Mouse (Mus musculus): Measurements from ENCODE around the gene Nf1.

The Nf1 gene

DNA sequence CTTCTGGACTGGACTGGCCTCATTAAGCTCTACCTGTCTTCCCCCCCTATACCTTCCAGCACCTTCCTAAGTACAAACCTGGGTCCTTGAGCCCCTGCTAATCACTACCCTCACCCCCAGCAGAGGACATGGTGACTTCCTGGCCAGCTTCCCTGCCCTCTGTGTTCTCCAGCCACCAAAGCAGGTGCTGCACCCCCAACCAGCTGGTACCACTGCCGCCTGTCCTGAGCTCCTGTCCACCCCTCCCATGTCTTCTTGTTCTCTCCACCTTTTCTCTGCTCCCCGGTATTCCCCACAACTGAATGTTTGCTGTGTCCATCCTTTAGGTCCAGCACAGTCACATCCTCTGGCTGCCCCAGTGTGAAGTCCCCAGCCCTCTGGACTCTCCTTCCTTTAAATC is 271.0 kb downstream of the Nf1 start:
- DNase-seq: no peak

DNA sequence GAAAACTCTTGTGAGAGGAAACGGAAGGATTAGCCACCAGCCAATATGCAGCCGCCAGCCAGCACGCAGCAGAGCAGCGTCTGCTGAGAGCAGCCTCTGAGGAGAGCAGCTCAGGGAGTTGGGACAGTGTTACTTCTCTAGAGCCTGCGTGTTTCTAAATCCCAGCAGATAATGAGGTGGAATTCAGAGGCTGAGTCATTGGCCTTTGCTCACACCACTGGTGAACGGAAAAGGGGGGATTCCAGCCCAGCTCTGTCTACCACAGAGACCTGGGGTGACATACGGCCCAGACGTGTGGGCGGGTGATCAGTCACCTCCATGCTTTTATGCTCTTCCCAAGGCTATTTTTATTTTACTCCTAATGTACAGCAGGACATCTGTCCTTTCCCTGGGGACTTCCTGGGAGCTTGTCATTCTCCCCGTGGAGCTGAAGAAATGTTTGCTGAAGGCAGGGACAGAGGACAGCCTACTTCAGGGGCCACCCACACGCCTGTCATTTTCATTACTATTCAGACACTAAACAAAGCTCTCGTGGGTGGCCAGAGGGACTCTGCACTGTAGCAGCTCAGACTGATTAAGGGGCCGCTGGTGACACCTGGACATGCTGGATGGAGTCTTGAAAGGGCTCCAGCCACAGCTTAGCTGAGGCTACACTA is 271.6 kb downstream of the Nf1 start:
- peak; percentile 93 for DNase-seq

DNA sequence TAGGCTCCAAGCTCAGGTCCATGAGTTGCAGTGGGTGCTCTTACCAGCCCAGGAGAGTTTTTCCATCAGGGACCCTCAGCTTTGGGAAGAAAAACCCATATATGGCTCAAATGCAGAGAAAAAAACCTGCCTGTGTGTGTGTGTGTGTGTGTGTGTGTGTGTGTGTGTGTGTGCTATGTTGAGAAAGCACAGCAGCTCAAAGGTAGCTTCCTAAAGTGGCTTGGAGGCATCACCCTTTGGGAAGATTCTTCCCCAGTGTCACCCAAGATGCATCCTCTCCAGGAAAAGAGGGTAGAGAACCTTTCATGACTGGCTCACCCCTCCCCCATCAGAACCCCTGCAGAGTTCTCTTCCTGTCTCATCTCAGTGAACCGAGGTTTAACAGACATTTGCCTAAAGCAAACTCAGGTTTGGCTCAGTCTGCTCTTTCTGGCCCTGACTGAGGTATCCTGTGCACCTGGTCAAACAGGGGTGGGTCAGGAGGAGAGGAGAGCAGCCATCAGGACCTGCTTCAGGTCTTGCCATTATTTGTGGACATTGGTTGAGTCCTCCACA is 272.6 kb downstream of the Nf1 start:
- DNase-seq: peak; percentile 39

DNA sequence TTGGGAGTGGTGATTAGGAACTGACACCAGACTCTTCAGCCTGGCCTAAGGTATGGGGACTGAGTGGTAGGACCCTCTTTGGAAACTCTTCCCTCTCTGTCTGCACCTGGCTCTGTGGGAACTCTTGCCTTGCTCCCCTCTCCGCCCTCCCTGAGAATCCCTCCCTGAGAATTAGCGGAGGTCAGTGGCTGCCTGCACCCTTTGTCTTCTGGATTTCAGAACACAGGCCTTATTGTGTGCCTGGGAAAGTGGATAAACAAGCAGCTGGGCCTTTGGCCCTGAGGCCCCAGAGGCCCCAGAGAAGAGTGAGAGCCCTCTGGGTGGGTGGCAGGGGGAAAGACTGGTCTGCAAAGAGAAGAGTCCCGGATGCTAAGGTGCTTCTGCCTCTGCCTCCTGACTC is 273.6 kb downstream of the Nf1 start:
- peak; percentile 95 for DNase-seq

DNA sequence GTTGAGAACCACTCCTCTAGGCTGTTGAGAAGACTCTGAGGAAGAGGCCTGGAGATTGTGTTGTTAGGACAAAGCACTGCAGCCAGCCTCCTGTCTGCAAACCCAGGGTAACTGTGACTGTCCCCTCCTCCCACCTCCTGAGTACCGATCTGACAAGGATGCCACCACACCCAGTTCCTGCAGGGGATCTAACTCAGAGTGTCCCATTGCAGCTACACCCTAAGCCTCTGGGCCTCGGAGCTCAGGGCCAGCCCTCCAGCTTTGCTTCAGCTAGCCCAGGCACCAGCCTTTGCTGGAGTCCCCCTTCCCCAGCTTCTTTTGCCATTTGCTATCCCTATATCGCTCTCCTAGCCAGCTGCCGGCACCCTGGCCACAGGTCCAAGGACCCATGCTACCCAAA is 274.2 kb downstream of the Nf1 start:
- peak; percentile 48 for DNase-seq

DNA sequence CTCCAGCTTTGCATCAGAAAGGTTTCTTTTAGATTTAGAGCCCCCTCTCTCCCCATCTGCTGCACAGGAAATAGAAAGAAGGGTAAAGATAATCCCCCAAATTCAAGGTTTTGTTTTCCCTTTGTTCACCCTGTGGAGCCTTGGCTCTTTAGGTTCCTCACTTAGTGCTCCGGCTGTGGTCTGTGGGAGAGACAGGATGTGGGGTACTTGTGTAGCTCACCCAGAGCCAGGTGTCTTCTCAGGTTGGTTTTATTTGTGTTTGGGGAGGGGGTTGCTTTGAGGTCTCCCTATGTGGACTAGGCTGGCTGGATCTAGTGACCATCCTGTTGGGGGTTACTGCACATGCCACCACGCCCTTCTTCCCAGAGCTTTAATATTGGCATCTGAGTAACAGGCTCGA is 275.4 kb downstream of the Nf1 start:
- no peak for DNase-seq

DNA sequence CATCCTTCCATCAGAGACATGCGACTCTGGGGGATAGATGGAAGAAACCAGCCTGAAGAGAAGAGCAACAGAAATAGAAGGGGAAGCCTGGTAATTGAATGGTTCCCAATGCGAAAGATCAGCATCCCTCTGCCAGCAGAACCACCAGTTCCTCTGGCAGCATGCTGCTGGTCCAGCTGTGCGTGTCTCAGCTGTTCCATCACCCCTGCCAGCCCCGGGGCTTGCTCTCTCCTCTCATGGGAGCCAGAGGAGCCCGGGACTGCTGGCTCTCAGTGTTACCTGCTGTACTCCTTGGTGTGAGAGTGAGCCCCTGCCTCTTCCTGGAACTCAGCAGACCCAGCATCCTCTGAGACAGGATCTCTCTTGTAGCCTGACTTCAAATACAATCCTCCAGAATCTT is 276.4 kb downstream of the Nf1 start:
- no peak for DNase-seq

DNA sequence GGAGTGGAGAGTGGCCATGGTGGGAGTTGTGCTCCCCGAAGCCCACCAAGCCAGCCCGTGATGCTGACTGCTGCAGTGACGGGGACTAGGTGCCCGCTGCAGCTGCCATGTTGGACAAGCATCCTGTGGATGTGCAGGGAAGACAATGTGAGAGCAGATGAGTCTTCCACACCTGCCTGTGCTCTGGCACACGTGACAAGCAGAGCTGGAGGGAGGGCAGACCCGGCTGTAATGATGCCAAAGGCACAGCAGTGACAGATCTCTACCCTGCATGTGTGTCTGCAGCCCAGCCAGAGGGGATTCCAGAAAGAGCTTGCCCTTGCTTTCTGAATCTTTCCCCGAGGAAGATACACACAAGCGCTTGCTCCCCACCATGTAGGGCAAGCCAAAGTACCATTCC is 278.5 kb downstream of the Nf1 start:
- no peak for DNase-seq

DNA sequence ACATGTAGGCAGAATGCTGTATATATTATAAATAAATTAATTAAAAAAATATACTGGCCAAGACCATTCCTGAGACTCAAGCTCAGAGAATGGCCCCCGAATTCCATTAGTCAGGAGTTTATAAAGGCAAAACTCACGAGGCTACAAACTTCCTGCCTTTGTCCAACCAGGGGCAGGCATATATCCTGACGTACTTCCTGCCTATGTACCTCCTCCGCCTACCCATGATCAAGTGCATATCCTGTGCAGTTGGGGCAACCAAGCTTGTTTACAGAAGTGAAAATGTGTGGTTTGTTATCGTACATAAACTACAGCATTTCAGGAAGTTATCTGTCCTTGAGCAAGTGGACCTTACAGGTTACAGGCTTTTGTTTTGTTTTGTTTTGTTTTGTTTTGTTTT is 283.5 kb downstream of the Nf1 start:
- DNase-seq: no peak

DNA sequence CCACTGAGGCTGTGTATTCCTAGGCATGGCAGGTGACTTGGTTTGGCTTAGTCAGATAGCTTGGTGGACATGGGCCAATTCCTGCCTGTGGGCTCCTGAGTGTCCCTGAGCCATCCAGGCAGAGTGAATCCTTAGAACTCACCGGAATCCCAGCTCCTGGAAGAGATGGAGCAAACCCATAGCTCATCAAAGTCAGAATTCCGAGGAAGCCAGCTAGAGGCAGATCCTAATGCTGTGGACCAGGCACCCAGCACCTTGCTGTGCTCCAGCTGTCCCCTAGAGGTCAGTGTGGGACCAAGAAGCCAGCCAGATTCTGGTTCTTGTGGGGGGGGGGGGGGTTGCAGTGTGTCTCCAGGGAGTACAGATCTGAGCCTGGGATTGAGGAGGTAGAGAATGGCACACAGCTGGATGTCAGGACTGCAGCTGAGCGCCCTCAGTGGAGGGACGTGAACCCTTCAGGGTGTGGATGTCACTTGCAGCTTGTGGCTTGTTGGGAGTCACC is 285.4 kb downstream of the Nf1 start:
- DNase-seq: peak; percentile 75

DNA sequence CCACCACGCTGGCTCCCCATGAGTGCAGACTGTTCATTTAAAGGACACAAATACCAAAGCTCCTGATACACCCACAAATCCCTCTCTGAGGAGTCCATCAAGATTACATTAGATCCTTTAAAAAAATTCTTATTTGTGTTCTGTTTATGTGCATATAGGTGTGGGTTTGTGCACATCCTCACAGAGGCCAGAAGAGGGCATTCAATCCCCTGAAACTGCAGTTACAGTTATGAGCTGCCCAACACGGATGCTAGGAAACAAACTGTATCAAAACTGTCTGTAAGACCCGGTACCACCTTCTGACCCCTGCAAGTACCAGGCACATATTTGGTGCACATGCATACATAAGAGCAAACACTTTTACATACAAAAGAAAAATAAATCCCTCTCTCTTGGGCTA is 289.2 kb downstream of the Nf1 start:
- DNase-seq: no peak

DNA sequence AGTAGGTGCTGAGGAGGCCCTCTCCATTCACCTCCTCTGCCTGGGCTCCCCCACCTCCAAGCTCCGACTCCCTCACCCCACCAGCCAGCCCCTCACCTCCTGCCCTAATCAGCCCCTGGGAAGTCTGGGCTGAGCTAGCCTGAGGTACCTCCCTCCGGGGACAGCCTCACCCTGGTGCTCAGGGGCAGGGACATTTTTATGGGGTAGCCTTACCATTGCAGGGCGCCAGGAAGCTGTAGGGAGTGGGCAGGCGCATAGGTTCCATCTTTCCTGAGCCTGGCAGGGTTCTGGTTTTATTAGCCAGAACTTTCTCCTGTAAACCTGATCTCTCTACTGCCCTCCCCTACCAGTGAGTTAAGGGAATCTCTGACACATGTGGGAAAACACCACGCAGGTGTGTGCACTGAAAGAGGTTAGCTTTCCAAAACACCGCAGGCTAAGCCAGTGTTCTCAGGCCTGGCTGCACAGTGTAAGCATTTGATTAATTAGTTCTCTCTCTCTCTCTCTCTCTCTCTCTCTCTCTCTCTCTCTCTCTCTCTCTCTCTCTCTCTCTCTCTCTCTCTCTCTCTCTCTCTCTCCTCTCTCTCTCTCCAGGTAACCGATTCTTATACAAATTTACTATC is 290.4 kb downstream of the Nf1 start:
- no peak for DNase-seq

DNA sequence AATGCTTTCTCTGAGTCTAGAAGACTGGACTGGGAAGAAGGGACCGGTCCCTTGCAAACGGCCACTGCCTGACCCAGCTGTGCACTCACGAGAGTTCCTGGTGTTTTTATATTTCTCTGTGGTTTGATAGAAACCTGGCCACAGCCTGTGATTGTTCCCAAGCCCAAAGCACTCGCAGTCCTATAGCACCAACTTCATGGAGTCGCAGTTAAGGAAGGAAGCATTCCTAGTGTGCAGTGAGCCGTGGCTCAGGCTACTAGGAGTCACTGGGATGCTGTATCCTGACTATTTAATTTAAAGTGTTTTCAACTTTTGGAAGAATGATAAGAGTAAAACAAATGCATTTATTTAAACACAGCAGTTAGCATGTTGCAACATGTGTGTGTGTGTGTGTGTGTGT is 291.0 kb downstream of the Nf1 start:
- DNase-seq: no peak

Data from retina, postnatal 1 day (tissue).